Mouse (Mus musculus) liver, adult 2 months (tissue): ENCODE measurements at regions not wholly inside any gene's neighbourhood (a gene's known extent, or its start where the extent isn't known, plus 50 kb on each side); places are given as distances from the start of the nearest gene placed in this dataset.
A peak's percentile ranks its signal among the peaks of the same experiment; 100 is the strongest.

Experiments used
- DNase-seq: peaks from one replicate; pipeline ENCODE4 v3.0.0-alpha.2; 2011; ENCODE audit warnings: low read depth, low spot score; ENCODE audit errors: extremely low read depth
- H3K27ac ChIP-seq: fragments of 200-500 bp; replicated peaks from 2 replicates; pipeline ENCODE4 v1.5.1; 2012; ENCODE audit warnings: low read depth, mild to moderate bottlenecking, control low read depth, inconsistent platforms, low read length; ENCODE audit not compliant: insufficient read depth
- H3K27me3 ChIP-seq: fragments of 200-500 bp; 2 replicates; pipeline ENCODE4 v1.6.1; 2012; ENCODE audit warnings: mild to moderate bottlenecking, moderate library complexity, low read length, inconsistent platforms; ENCODE audit not compliant: control insufficient read depth, insufficient read depth
- H3K36me3 ChIP-seq: fragments of 200-500 bp; 2 replicates; pipeline ENCODE4 v1.6.1; 2012; ENCODE audit warnings: low read length, inconsistent platforms; ENCODE audit not compliant: control insufficient read depth, insufficient read depth
- H3K4me1 ChIP-seq: fragments of 200-500 bp; 2 replicates; pipeline ENCODE4 v1.6.1; 2011; ENCODE audit warnings: low read length; ENCODE audit not compliant: control insufficient read depth, insufficient read depth
- H3K4me3 ChIP-seq: fragments of 200-500 bp; 2 replicates; pipeline ENCODE4 v1.5.1; 2011; ENCODE audit warnings: low read depth, mild to moderate bottlenecking, control low read depth, low read length, moderate library complexity; ENCODE audit not compliant: insufficient read depth
- H3K79me2 ChIP-seq: fragments of 200-500 bp; 2 replicates; pipeline ENCODE4 v1.6.1; 2012; ENCODE audit warnings: inconsistent platforms, mild to moderate bottlenecking, low read length, moderate library complexity; ENCODE audit not compliant: control insufficient read depth, insufficient read depth
- H3K9ac ChIP-seq: fragments of 200-500 bp; 2 replicates; pipeline ENCODE4 v1.6.1; 2012; ENCODE audit warnings: low read depth, mild to moderate bottlenecking, control low read depth, inconsistent platforms, low read length
- CTCF ChIP-seq: fragments of 200-500 bp; IDR thresholded peaks from 2 replicates; pipeline ENCODE4 v1.5.1; 2011; ENCODE audit warnings: low read depth, low read length, control low read depth
- POLR2A ChIP-seq: fragments of 200-500 bp; IDR thresholded peaks from 2 replicates; pipeline ENCODE4 v1.6.1; 2011; ENCODE audit warnings: low read length, control low read depth; ENCODE audit not compliant: insufficient read depth; ENCODE audit errors: extremely low read depth
- WGBS: fragments of 180-500 bp; shearing (Covaris S2); methylation state at CpG from one replicate; pipeline ENCODE4 v1.1.7; 2018; 5-methylcytosine and 5-hydroxymethylcytosine counted together

- WGBS, result 86% methylated on average over 5 of the region's 5 CpGs
- Histone ChIP-seq H3K27me3 (no peaks in the 10 kb centered on the region), H3K27ac (no peak overlapping the region), H3K9ac (no peak overlapping the region), H3K36me3 (no peaks in the 10 kb centered on the region), H3K4me1 (no peaks in the 10 kb centered on the region), H3K79me2 (no peaks in the 10 kb centered on the region), H3K4me3 (no peak overlapping the region)
- TF ChIP-seq CTCF (no peak), POLR2A (no peak)
- DNase-seq, result no peak
Observed at GRCm38 (mm10) chr1:71982423-71983262, 229.5 kb downstream of the Mreg start.

- DNase-seq, result no peak
- no peaks in the 10 kb centered on the region for H3K27me3 ChIP-seq
- H3K4me1 ChIP-seq, result no peaks in the 10 kb centered on the region
- H3K4me3 ChIP-seq, result no peak overlapping the region
- H3K36me3 ChIP-seq, result no peaks in the 10 kb centered on the region
- H3K79me2 ChIP-seq, result no peaks in the 10 kb centered on the region
- H3K9ac ChIP-seq, result no peak overlapping the region
- TF ChIP-seq POLR2A (no peak), CTCF (no peak)
- no peak overlapping the region for H3K27ac ChIP-seq
- 89% methylated on average over 4 of the region's 4 CpGs for WGBS
Observed at GRCm38 (mm10) chr1:71980624-71981023, 231.5 kb downstream of the Mreg start.

- TF ChIP-seq POLR2A (no peak), CTCF (no peak)
- Histone ChIP-seq H3K4me3 (no peak overlapping the region), H3K27me3 (no peaks in the 10 kb centered on the region), H3K9ac (no peak overlapping the region), H3K36me3 (no peaks in the 10 kb centered on the region), H3K4me1 (no peaks in the 10 kb centered on the region), H3K27ac (no peak overlapping the region), H3K79me2 (no peaks in the 10 kb centered on the region)
- DNase-seq, result no peak
- 90% methylated on average over 4 of the region's 4 CpGs for WGBS
Observed at GRCm38 (mm10) chr1:71979261-71979660, 232.8 kb downstream of the Mreg start.

GRCm38 (mm10) chr1:71977361-71977760 lies 234.7 kb downstream of the Mreg start:
- H3K27ac ChIP-seq, result no peak overlapping the region
- DNase-seq, result no peak
- 98% methylated on average over 5 of the region's 5 CpGs for WGBS
- no peaks in the 10 kb centered on the region for H3K79me2 ChIP-seq
- TF ChIP-seq CTCF, result no peak
- no peak for TF ChIP-seq POLR2A
- H3K4me3 ChIP-seq, result no peak overlapping the region
- no peaks in the 10 kb centered on the region for H3K36me3 ChIP-seq
- no peaks in the 10 kb centered on the region for H3K27me3 ChIP-seq
- no peaks in the 10 kb centered on the region for H3K4me1 ChIP-seq
- H3K9ac ChIP-seq, result no peak overlapping the region

- no peaks in the 10 kb centered on the region for H3K4me1 ChIP-seq
- TF ChIP-seq POLR2A (no peak), CTCF (no peak)
- no peak overlapping the region for H3K27ac ChIP-seq
- DNase-seq, result peak; percentile 7
- WGBS, result 75% methylated on average over 4 of the region's 4 CpGs
- H3K27me3 ChIP-seq, result no peaks in the 10 kb centered on the region
- no peak overlapping the region for H3K9ac ChIP-seq
- no peaks in the 10 kb centered on the region for H3K79me2 ChIP-seq
- no peaks in the 10 kb centered on the region for H3K36me3 ChIP-seq
- no peak overlapping the region for H3K4me3 ChIP-seq
Observed at GRCm38 (mm10) chr1:71974715-71975114, 237.4 kb downstream of the Mreg start.

- Histone ChIP-seq H3K36me3 (no peaks in the 10 kb centered on the region), H3K27ac (no peak overlapping the region), H3K27me3 (no peaks in the 10 kb centered on the region), H3K4me1 (no peaks in the 10 kb centered on the region), H3K79me2 (no peaks in the 10 kb centered on the region), H3K4me3 (no peak overlapping the region), H3K9ac (no peak overlapping the region)
- no peak for TF ChIP-seq CTCF
- TF ChIP-seq POLR2A, result no peak
- no peak for DNase-seq
- WGBS, result 82% methylated on average over 6 of the region's 6 CpGs
Observed at GRCm38 (mm10) chr1:71971943-71972342, 240.2 kb downstream of the Mreg start.
